Mouse (Mus musculus) CH12.LX (cell line): ENCODE data around the gene Asb15. TPM values are rescaled to one million over a fixed set of nuclear protein-coding genes. Genes with fewer than 3 reads are reported as not detected.

Experiments used
- DNase-seq: peaks from one replicate; pipeline ENCODE4 v3.0.0-alpha.2; 2013; ENCODE audit errors: extremely low read depth
- H3K27ac ChIP-seq: 2 replicates; pipeline ENCODE4 v1.5.1; 2012; ENCODE audit warnings: low read depth, mild to moderate bottlenecking, control low read depth, moderate library complexity; ENCODE audit not compliant: insufficient read depth
- H3K27me3 ChIP-seq: replicated peaks from 2 replicates; pipeline ENCODE3; 2012; ENCODE audit warnings: inconsistent platforms
- H3K36me3 ChIP-seq, 2 experiments: replicated peaks in 1 of 2; 2 replicates each; pipeline versions ENCODE3 to v1.6.1; 2012; ENCODE audit warnings: inconsistent platforms in 1 of 2, low read length in 1 of 2, mild to moderate bottlenecking in 1 of 2, mixed read lengths in 1 of 2, moderate library complexity in 1 of 2; ENCODE audit not compliant: control insufficient read depth in 1 of 2, insufficient read depth in 1 of 2
- H3K4me1 ChIP-seq, 2 experiments: 2 replicates each; pipeline ENCODE4 v1.6.1; 2012; ENCODE audit warnings: inconsistent platforms in 1 of 2, moderate library complexity in 1 of 2; ENCODE audit not compliant: insufficient read depth in 2 of 2, control insufficient read depth in 1 of 2
- H3K4me2 ChIP-seq: 2 replicates; pipeline ENCODE4 v1.6.1; 2012; ENCODE audit warnings: low read depth, mild to moderate bottlenecking, control low read depth; ENCODE audit not compliant: poor library complexity, insufficient read depth, severe bottlenecking
- H3K4me3 ChIP-seq, 3 experiments: fragments of 150-350 bp in 1 of 3; sonication (generic) in 1 of 3; replicated peaks in 1 of 3; 2 replicates each; pipeline versions ENCODE3 to v1.5.1; 2011 to 2012; ENCODE audit warnings: low read depth in 2 of 3, low read length in 2 of 3, mild to moderate bottlenecking in 2 of 3, moderate library complexity in 2 of 3, control low read depth in 1 of 3, improper control_type of control experiment in 1 of 3, inconsistent platforms in 1 of 3, mixed read lengths in 1 of 3; ENCODE audit not compliant: poor library complexity in 1 of 3
- H3K79me2 ChIP-seq: replicated peaks from 2 replicates; pipeline ENCODE4 v1.6.1; 2012; ENCODE audit warnings: mild to moderate bottlenecking, moderate library complexity; ENCODE audit not compliant: control insufficient read depth, poor library complexity, insufficient read depth, severe bottlenecking; ENCODE audit errors: extremely low read depth
- H3K9ac ChIP-seq: 2 replicates; pipeline ENCODE4 v1.6.1; 2012; ENCODE audit warnings: low read depth, mild to moderate bottlenecking, control low read depth, moderate library complexity; ENCODE audit not compliant: insufficient read depth
- H3K9me3 ChIP-seq: replicated peaks from 2 replicates; pipeline ENCODE3; 2012; ENCODE audit warnings: low read length, inconsistent platforms, mixed read lengths
- CHD2 ChIP-seq: IDR thresholded peaks from 2 replicates; pipeline ENCODE4 v1.6.1; 2011; ENCODE audit warnings: low read length, improper control_type of control experiment
- ELF1 ChIP-seq: IDR thresholded peaks from 2 replicates; pipeline ENCODE4 v1.6.1; 2014; ENCODE audit warnings: low read depth, mild to moderate bottlenecking, inconsistent platforms, low read length, improper control_type of control experiment
- GABPA ChIP-seq: IDR thresholded peaks from 2 replicates; pipeline ENCODE4 v1.6.1; 2012; ENCODE audit warnings: low read depth, low read length, improper control_type of control experiment, inconsistent platforms; ENCODE audit not compliant: insufficient replicate concordance
- HCFC1 ChIP-seq: IDR thresholded peaks from 2 replicates; pipeline ENCODE4 v1.6.1; 2012; ENCODE audit warnings: low read depth, mild to moderate bottlenecking, inconsistent platforms, low read length, improper control_type of control experiment
- JUN ChIP-seq: IDR thresholded peaks from 2 replicates; pipeline ENCODE4 v1.6.1; 2011; ENCODE audit warnings: low read depth, mild to moderate bottlenecking, low read length, improper control_type of control experiment, moderate library complexity; ENCODE audit not compliant: insufficient read depth
- JUND ChIP-seq: conservative IDR thresholded peaks from 2 replicates; pipeline ENCODE4 v1.6.1; 2011; ENCODE audit warnings: low read depth, low read length, improper control_type of control experiment
- MAFK ChIP-seq: IDR thresholded peaks from 2 replicates; pipeline ENCODE4 v1.6.1; 2011; ENCODE audit warnings: low read length, improper control_type of control experiment; ENCODE audit not compliant: insufficient replicate concordance
- MAX ChIP-seq: IDR thresholded peaks from 2 replicates; pipeline ENCODE4 v1.6.1; 2011; ENCODE audit warnings: low read length, improper control_type of control experiment
- MXI1 ChIP-seq: IDR thresholded peaks from 2 replicates; pipeline ENCODE4 v1.6.1; 2011; ENCODE audit warnings: mild to moderate bottlenecking, low read depth, low read length, improper control_type of control experiment
- NRF1 ChIP-seq: IDR thresholded peaks from 2 replicates; pipeline ENCODE4 v1.6.1; 2014; ENCODE audit warnings: low read depth, mild to moderate bottlenecking, inconsistent platforms, low read length, improper control_type of control experiment, moderate library complexity
- PAX5 ChIP-seq: IDR thresholded peaks from 2 replicates; pipeline ENCODE4 v1.6.1; 2012; ENCODE audit warnings: low read length, inconsistent platforms, mixed read lengths
- POLR2A ChIP-seq: IDR thresholded peaks from 2 replicates; pipeline ENCODE4 v1.6.1; 2011; ENCODE audit warnings: low read depth, mild to moderate bottlenecking, improper control_type of control experiment, low read length
- RAD21 ChIP-seq: IDR thresholded peaks from 2 replicates; pipeline ENCODE4 v1.6.1; 2011; ENCODE audit warnings: low read depth, mild to moderate bottlenecking, low read length, improper control_type of control experiment, moderate library complexity
- RCOR1 ChIP-seq: conservative IDR thresholded peaks from 2 replicates; pipeline ENCODE4 v1.6.1; 2012; ENCODE audit warnings: low read depth, mild to moderate bottlenecking, inconsistent platforms, low read length, improper control_type of control experiment
- SMC3 ChIP-seq: IDR thresholded peaks from 2 replicates; pipeline ENCODE4 v1.6.1; 2011; ENCODE audit warnings: low read depth, low read length, improper control_type of control experiment
- TCF12 ChIP-seq: IDR thresholded peaks from 2 replicates; pipeline ENCODE4 v1.6.1; 2014; ENCODE audit warnings: low read depth, mild to moderate bottlenecking, inconsistent platforms, low read length, improper control_type of control experiment
- UBTF ChIP-seq: IDR thresholded peaks from 2 replicates; pipeline ENCODE4 v1.6.1; 2012; ENCODE audit warnings: low read depth, mild to moderate bottlenecking, inconsistent platforms, low read length, improper control_type of control experiment, moderate library complexity
- USF1 ChIP-seq: IDR thresholded peaks from 2 replicates; pipeline ENCODE4 v1.6.1; 2014; ENCODE audit warnings: low read depth, mild to moderate bottlenecking, inconsistent platforms, low read length, improper control_type of control experiment
- USF2 ChIP-seq: conservative IDR thresholded peaks from 2 replicates; pipeline ENCODE4 v1.6.1; 2011; ENCODE audit warnings: low read depth, low read length, improper control_type of control experiment
- ZKSCAN1 ChIP-seq: IDR thresholded peaks from 2 replicates; pipeline ENCODE4 v1.6.1; 2012; ENCODE audit warnings: low read depth, inconsistent platforms, low read length, improper control_type of control experiment, borderline replicate concordance
- ZMIZ1 ChIP-seq: IDR thresholded peaks from 2 replicates; pipeline ENCODE4 v1.6.1; 2012; ENCODE audit warnings: low read depth, mild to moderate bottlenecking, inconsistent platforms, low read length, improper control_type of control experiment
- ZNF384 ChIP-seq: IDR thresholded peaks from 2 replicates; pipeline ENCODE4 v1.6.1; 2012; ENCODE audit warnings: low read depth, low read length, improper control_type of control experiment, inconsistent platforms
- dilution Hi-C: fragments of 300-500 bp; cut with MboI; formaldehyde crosslinking; loops from 2 replicates; pipeline ENCODE4 v1.14.3; 2020; ENCODE audit warnings: low sequenced_read_pairs; ENCODE audit not compliant: extremely low pct_unique_long_range_greater_than_20kb, extremely low pct_ligation_motif_present
- in situ Hi-C: fragments of 300-500 bp; cut with MboI; formaldehyde crosslinking; loops from 3 replicates; pipeline ENCODE4 v1.14.3; 2019; ENCODE audit warnings: low sequenced_read_pairs, low pct_ligation_motif_present, low pct_unique_long_range_greater_than_20kb, mixed read lengths
- polyA plus RNA-seq: library from polyadenylated mRNA; unstranded; fragments of >175 nt; gene quantifications from 2 replicates; pipeline ENCODE4 v1.2.1, GENCODE M21; 2012; ENCODE audit warnings: low read depth; ENCODE audit not compliant: insufficient read length
- total RNA-seq, 2 experiments: library from RNA; depleted of rRNA; stranded (reverse); fragments of 300-350 nt in 1 of 2; fragments of >200 nt in 1 of 2; gene quantifications; 2 replicates each; pipeline ENCODE4 v1.2.3; 2012 to 2014

The Asb15 gene
- total and polyA plus RNA-seq, 3 experiments = 0.10 TPM; not detected in 2

GRCm38 (mm10) chr6:24597500-24597899 lies 69.6 kb downstream of the Asb15 start, which contains the start of gene Lmod2:
Gene Lmod2 (plus strand): TSS chr6:24597762.
- in situ Hi-C loops (no loop called here), dilution Hi-C loops (no loop called here)
- H3K27me3 ChIP-seq = no peaks in the 10 kb centered on the region
- TF ChIP-seq TCF12 (no peak), JUND (no peak), MAFK (no peak), CHD2 (no peak), ZKSCAN1 (no peak), USF2 (no peak), JUN (no peak), MAX (no peak), MXI1 (no peak)
- no peaks in the 10 kb centered on the region for H3K79me2 ChIP-seq
- H3K4me1 ChIP-seq = peaks cover 3 to 12% of the 10 kb centered on the region in 2 experiments; a peak in 3 of 4 replicates
- no peak within 1 kb of the TSS for H3K27ac ChIP-seq
- H3K4me2 ChIP-seq = no peak within 1 kb of the TSS
- no peaks in the 10 kb centered on the region for H3K9me3 ChIP-seq
- H3K4me3 ChIP-seq = no peak within 1 kb of the TSS
- no peaks in the 10 kb centered on the region for H3K36me3 ChIP-seq
- no peak for DNase-seq
- H3K9ac ChIP-seq = no peak within 1 kb of the TSS

DNA sequence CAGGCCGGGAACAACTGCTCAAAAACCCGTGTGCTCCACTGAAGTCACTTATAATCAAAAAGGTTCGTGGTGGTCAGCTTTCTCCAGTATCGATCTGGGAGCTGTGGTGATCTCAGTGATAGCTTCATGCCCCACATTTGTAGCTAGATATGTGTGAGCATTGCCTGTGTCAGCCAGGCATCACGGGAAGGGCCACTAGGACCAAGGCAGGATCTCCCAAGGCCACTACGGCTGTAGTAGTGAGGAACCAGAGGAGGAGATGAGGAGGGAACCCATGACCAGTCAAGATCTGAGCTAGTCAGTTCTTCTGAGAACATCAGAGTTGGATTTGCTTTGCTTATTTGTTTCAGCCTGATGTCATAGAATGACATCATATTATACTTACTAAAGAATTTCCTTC lies 71.2 kb downstream of the Asb15 start:
- Histone ChIP-seq H3K79me2 (no peaks in the 10 kb centered on the region), H3K36me3 (no peaks in the 10 kb centered on the region), H3K4me3 (no peak overlapping the region), H3K27ac (no peak overlapping the region), H3K9ac (no peak overlapping the region), H3K9me3 (no peaks in the 10 kb centered on the region), H3K4me1 (peaks cover 3 to 12% of the 10 kb centered on the region in 2 experiments; a peak in 3 of 4 replicates), H3K27me3 (no peaks in the 10 kb centered on the region), H3K4me2 (no peak overlapping the region)
- dilution Hi-C loops (no loop called here), in situ Hi-C loops (no loop called here)
- no peak for DNase-seq
- no peak for TF ChIP-seq ELF1
- no peak for TF ChIP-seq USF1
- no peak for TF ChIP-seq JUN
- TF ChIP-seq POLR2A = no peak
- TF ChIP-seq NRF1 = no peak
- no peak for TF ChIP-seq ZNF384
- no peak for TF ChIP-seq UBTF
- TF ChIP-seq ZMIZ1 = no peak
- no peak for TF ChIP-seq GABPA
- TF ChIP-seq MAFK = no peak
- TF ChIP-seq PAX5 = no peak
- TF ChIP-seq RAD21 = no peak
- no peak for TF ChIP-seq RCOR1
- TF ChIP-seq SMC3 = no peak
- TF ChIP-seq HCFC1 = no peak
